Mouse (Mus musculus): ENCODE measurements at regions not wholly inside any gene's neighbourhood (a gene's known extent, or its start where the extent isn't known, plus 50 kb on each side); places are given as distances from the start of the nearest gene placed in this dataset.

GRCm38 (mm10) chr6:52368734-52369412 is 55.6 kb downstream of the Evx1 start:
- no peak for DNase-seq (ENCODE audit: low spot score in 2 of 2)

GRCm38 (mm10) chr6:52370806-52371360 is 57.6 kb downstream of the Evx1 start:
- DNase-seq (ENCODE audit: low spot score in 2 of 2): no peak

- DNase-seq (ENCODE audit: low spot score in 2 of 2): no peak
Observed at GRCm38 (mm10) chr6:52379146-52379545, 65.8 kb downstream of the Evx1 start.

- DNase-seq (ENCODE audit: low spot score in 2 of 2): no peak
Observed at GRCm38 (mm10) chr6:52379588-52379987, 66.3 kb downstream of the Evx1 start.

- DNase-seq (ENCODE audit: low spot score in 2 of 2): no peak
Observed at GRCm38 (mm10) chr6:52385044-52385443, 71.7 kb downstream of the Evx1 start.

GRCm38 (mm10) chr6:52401404-52401803 is 88.1 kb downstream of the Evx1 start:
- no peak for DNase-seq (ENCODE audit: low spot score in 2 of 2)

GRCm38 (mm10) chr6:52409991-52410390 is 96.7 kb downstream of the Evx1 start:
- no peak for DNase-seq (ENCODE audit: low spot score in 2 of 2)

GRCm38 (mm10) chr6:52410711-52411110 is 97.4 kb downstream of the Evx1 start:
- no peak for DNase-seq (ENCODE audit: low spot score in 2 of 2)

GRCm38 (mm10) chr6:52411302-52411701 is 98.0 kb downstream of the Evx1 start:
- no peak for DNase-seq (ENCODE audit: low spot score in 2 of 2)

- no peak for DNase-seq (ENCODE audit: low spot score in 2 of 2)
Observed at GRCm38 (mm10) chr6:52413639-52414038, 100.3 kb downstream of the Evx1 start.

GRCm38 (mm10) chr6:52415341-52415946 is 102.1 kb downstream of the Evx1 start:
- DNase-seq (ENCODE audit: low spot score in 2 of 2): no peak

GRCm38 (mm10) chr6:52416491-52416890 is 103.2 kb downstream of the Evx1 start:
- DNase-seq (ENCODE audit: low spot score in 2 of 2): no peak

- DNase-seq (ENCODE audit: low spot score in 2 of 2): no peak
Observed at GRCm38 (mm10) chr6:52417439-52418124, 104.3 kb downstream of the Evx1 start.

- DNase-seq (ENCODE audit: low spot score in 2 of 2): no peak
Observed at GRCm38 (mm10) chr6:52418451-52419170, 105.3 kb downstream of the Evx1 start.

- no peak for DNase-seq (ENCODE audit: low spot score in 2 of 2)
Observed at GRCm38 (mm10) chr6:52420276-52420970, 107.1 kb downstream of the Evx1 start.

GRCm38 (mm10) chr6:52421771-52422170 is 108.5 kb downstream of the Evx1 start:
- DNase-seq (ENCODE audit: low spot score in 2 of 2): no peak

- DNase-seq (ENCODE audit: low spot score in 2 of 2): no peak
Observed at GRCm38 (mm10) chr6:52422686-52423085, 109.4 kb downstream of the Evx1 start.

- no peak for DNase-seq (ENCODE audit: low spot score in 2 of 2)
Observed at GRCm38 (mm10) chr6:52423581-52424107, 110.3 kb downstream of the Evx1 start.

- no peak for DNase-seq (ENCODE audit: low spot score in 2 of 2)
Observed at GRCm38 (mm10) chr6:52424440-52424839, 111.1 kb downstream of the Evx1 start.

GRCm38 (mm10) chr6:52425082-52425481 is 111.8 kb downstream of the Evx1 start:
- DNase-seq (ENCODE audit: low spot score in 2 of 2): no peak
